Mouse (Mus musculus): Measurements from ENCODE around the gene Cacna1d. TPM values are rescaled to one million over a fixed set of nuclear protein-coding genes. Genes with fewer than 3 reads are reported as not detected.

Cacna1d gene
- polyA plus RNA-seq, 1 experiment from 2014 or later, result 5.6 TPM

Other genes starting within 250 kb of the Cacna1d start
- gene Dcp1a, start 11.9 kb downstream of the Cacna1d start, polyA plus RNA-seq (2015; fragmentation: Nextera tagmentation; extraction: Ambion mirVana), result 22.5 and 23.2 TPM in 2 replicates
- 210 and 213 TPM in 2 replicates for gene Tkt, start 56.9 kb upstream of the Cacna1d start, polyA plus RNA-seq (2015; fragmentation: Nextera tagmentation; extraction: Ambion mirVana)
- gene Prkcd, start 134.8 kb upstream of the Cacna1d start, polyA plus RNA-seq (2015; fragmentation: Nextera tagmentation; extraction: Ambion mirVana), result 14.5 and 17.4 TPM in 2 replicates
- 10.8 and 10.9 TPM in 2 replicates for gene Rft1, start 162.9 kb upstream of the Cacna1d start, polyA plus RNA-seq (2015; fragmentation: Nextera tagmentation; extraction: Ambion mirVana)
- gene Sfmbt1, start 223.4 kb upstream of the Cacna1d start, polyA plus RNA-seq (2015; fragmentation: Nextera tagmentation; extraction: Ambion mirVana), result 21.2 and 21.5 TPM in 2 replicates

Data from midbrain, embryonic 13.5 days (tissue).